Mouse (Mus musculus) c-Kit-positive CD71-positive TER-119-positive erythroid progenitor cells, embryonic 14.5 days (primary cell): Measurements from ENCODE around the gene Sars.

Experiments
- DNase-seq: peaks from one replicate; pipeline ENCODE4 v3.0.0-alpha.2; 2013; ENCODE audit warnings: low spot score

Sars gene

GRCm38 (mm10) chr3:108392299-108392698, 52.7 kb downstream of the Sars start:
- no peak for DNase-seq

GRCm38 (mm10) chr3:108389111-108389545, 55.9 kb downstream of the Sars start:
- peak; percentile 97 for DNase-seq

- DNase-seq, result no peak
Measured at GRCm38 (mm10) chr3:108386186-108386585, 58.8 kb downstream of the Sars start.

GRCm38 (mm10) chr3:108384425-108384824, 60.6 kb downstream of the Sars start:
- DNase-seq, result no peak

GRCm38 (mm10) chr3:108383485-108384354, 61.3 kb downstream of the Sars start, which contains the start of gene Psrc1:
Psrc1 (plus strand) TSS chr3:108383839.
- DNase-seq, result peak; percentile 86

- DNase-seq, result no peak
Measured at GRCm38 (mm10) chr3:108381945-108382875, 62.8 kb downstream of the Sars start.

- DNase-seq, result no peak
Measured at GRCm38 (mm10) chr3:108380695-108381094, 64.3 kb downstream of the Sars start.

- DNase-seq, result no peak
Measured at GRCm38 (mm10) chr3:108378875-108379663, 65.9 kb downstream of the Sars start.
